Comparison of ENCODE assay signal across 11 mouse cellular contexts in genomic region chr13:113949708-113950107, GRCm38 (mm10).
A peak's percentile ranks its signal among the peaks of the same experiment; 100 is the strongest.
DNase-seq lines count a peak whose midpoint lies in the region; ATAC-seq and TF ChIP-seq lines count a peak whose summit lies in the region.
"Had no signal": no experiment of that assay in that cellular context is flagged by ENCODE, and none has a peak within 500 bp of the region (broad histone marks: within the 10 kb centered on the region; RNA-seq: fewer than 3 reads in every experiment).

No protein-coding gene starts in this region.

- H3K36me3 ChIP-seq in kidney, postnatal 0 days (ENCODE audit: insufficient read depth, low read length), result no peaks in the 10 kb centered on the region
- H3K36me3 ChIP-seq: forebrain, embryonic 12.5 days had no signal

- no peaks in the 10 kb centered on the region for H3K27me3 ChIP-seq in kidney, postnatal 0 days (ENCODE audit: insufficient read depth, low read length)
- H3K27me3 ChIP-seq: forebrain, embryonic 12.5 days had no signal

- no peak overlapping the region for H3K9ac ChIP-seq in kidney, postnatal 0 days (ENCODE audit: low read depth, low read length)
- H3K9ac ChIP-seq: forebrain, embryonic 12.5 days had no signal

- 42% methylated on average over 5 of the region's 5 CpGs for WGBS in kidney, postnatal 0 days

- intact Hi-C loops in gastrocnemius, postnatal 36 days (cut with DNase I), result no loop called here

- TF ChIP-seq CTCF in kidney, postnatal 0 days (IDR thresholded peaks at IDR 0.05; ENCODE audit: low read depth), result no peak

- no peaks in the 10 kb centered on the region; the same call in 1 of the 2 replicates for H3K4me1 ChIP-seq in kidney, postnatal 0 days (replicated peaks; ENCODE audit: insufficient read depth, low read length)

- peak; percentile 77; the same call in 1 of the 2 replicates for ATAC-seq in kidney, postnatal 0 days (replicated peaks; ENCODE audit: low FRiP score, low read depth)
- ATAC-seq in monocyte, adult 5-6 weeks (replicated peaks; ENCODE audit: insufficient number of reproducible peaks, low FRiP score, low TSS enrichment, poor library complexity, severe bottlenecking), result no peak

- no peak overlapping the region for H3K4me2 ChIP-seq in kidney, postnatal 0 days (ENCODE audit: low read length)
- H3K4me2 ChIP-seq: forebrain, embryonic 12.5 days had no signal

- peak; percentile 15 for DNase-seq in embryo, embryonic 9.5 days (ENCODE audit: extremely low spot score)
- no peak for DNase-seq in embryo, embryonic 11 days
- peak; percentile 24 for DNase-seq in adipocyte (ENCODE audit: low spot score)
- peak; percentile 36 to 49 for DNase-seq in gastrocnemius, postnatal 36 days
- peak; percentile 39 for DNase-seq in kidney, postnatal 0 days (ENCODE audit: low spot score)
- no peak for DNase-seq in B cell, adult 2 months
- no peak for DNase-seq in right cerebral cortex, adult 2 months (ENCODE audit: low spot score in 2 of 2)
- DNase-seq: cerebellum, postnatal 10 days; lung, adult 18-20 months had no signal

- H3K27ac ChIP-seq in kidney, postnatal 0 days, result no peak overlapping the region
- H3K27ac ChIP-seq: forebrain, embryonic 12.5 days had no signal

- no peaks in the 10 kb centered on the region for H3K9me3 ChIP-seq in kidney, postnatal 0 days (replicated peaks; ENCODE audit: low read length)
- H3K9me3 ChIP-seq: forebrain, embryonic 12.5 days had no signal

- H3K4me3 ChIP-seq in kidney, postnatal 0 days (replicated peaks; ENCODE audit: low read depth, low read length), result no peak overlapping the region
- H3K4me3 ChIP-seq: forebrain, embryonic 12.5 days had no signal

Comparison
In these comparisons a context has a peak if more than half of its experiments do, and no peak if none do; other contexts are left out.
1. DNase-seq: peak in embryo, embryonic 9.5 days (single experiment), adipocyte (single experiment), gastrocnemius, postnatal 36 days (2 of 2) and kidney, postnatal 0 days (single experiment); none in embryo, embryonic 11 days (single experiment), B cell, adult 2 months (0 of 2) and right cerebral cortex, adult 2 months (0 of 2).